Mouse (Mus musculus): ENCODE results near the gene Tcl1b2. TPM values are rescaled to one million over a fixed set of nuclear protein-coding genes. Genes with fewer than 3 reads are reported as not detected.

Tcl1b2 gene
- polyA plus RNA-seq (2011; ENCODE audit: insufficient read depth, insufficient read length, low replicate concordance, missing spikeins), result not detected in 2 replicates

DNA sequence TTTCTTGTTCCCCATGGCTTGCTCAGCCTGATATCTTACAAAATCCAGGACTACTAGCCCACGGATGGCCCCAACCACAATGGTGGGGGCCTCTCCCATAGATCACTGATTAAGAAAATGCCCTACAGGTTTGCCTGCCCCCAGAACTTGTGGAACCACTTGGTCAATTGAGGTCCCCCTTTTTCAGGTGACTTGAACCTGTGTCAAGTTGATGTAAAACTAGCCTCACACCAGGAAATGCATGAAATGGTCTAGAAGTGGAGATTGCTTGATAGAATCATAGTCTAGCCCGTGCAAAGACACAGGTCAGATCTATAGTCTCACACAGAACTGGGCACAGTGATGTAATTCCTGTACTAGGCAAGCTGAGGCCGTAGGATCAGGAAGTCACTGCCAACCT is at the start of gene Tcl1b2:
TSS of gene Tcl1b2 (plus strand) at position 301 of the 400 bp plus-strand sequence.
- Histone ChIP-seq H3K4me3 (replicated peaks; ENCODE audit: control insufficient read depth, low read depth, low read length) (no peak within 1 kb of the TSS), H3K27ac (ENCODE audit: control insufficient read depth, insufficient read depth, low read depth, low read length, poor library complexity) (no peak within 1 kb of the TSS), H3K4me1 (ENCODE audit: control insufficient read depth, insufficient read depth, low read length) (no peaks in the 10 kb centered on the region)
- 48% methylated on average over 3 of the region's 3 CpGs for WGBS
- TF ChIP-seq CTCF (IDR thresholded peaks at IDR 0.05; ENCODE audit: control insufficient read depth, insufficient read depth, low read length) (no peak), POLR2A (IDR thresholded peaks at IDR 0.05; ENCODE audit: borderline replicate concordance, control insufficient read depth, low read depth, low read length) (no peak)

DNA sequence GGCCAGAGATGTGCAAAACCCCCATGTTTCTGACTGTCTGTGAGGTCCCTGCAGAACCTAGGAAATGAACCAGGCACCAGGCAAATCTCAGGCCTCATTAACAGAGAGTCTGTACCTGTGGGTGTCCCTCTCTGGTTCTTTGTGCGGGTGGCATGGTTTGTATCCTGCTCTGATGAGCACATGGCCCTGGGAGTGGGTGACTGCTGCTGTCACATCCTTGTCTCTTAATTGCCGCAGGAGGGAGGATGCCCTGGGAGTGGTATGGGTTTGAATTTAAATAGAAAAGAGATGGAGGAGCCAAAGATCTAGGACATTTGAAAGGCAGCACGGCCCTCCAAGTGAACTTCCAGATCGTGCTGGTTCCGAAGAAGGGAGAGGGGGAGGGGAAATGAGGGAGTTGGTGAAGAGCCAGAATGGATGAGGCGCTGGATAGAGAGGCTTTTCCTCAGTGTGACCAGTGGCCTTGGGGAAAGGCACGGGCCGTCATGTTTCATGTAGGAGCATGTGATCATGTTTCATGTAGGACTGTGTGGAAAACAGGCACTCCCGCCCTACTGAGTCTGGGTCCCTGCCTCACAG is 46.3 kb upstream of the Tcl1b2 start:
- 83% methylated on average over 9 of the region's 9 CpGs for whole genome bisulfite sequencing
- no peak overlapping the region for H3K4me3 ChIP-seq (replicated peaks; ENCODE audit: control insufficient read depth, low read depth, low read length)
- TF ChIP-seq CTCF (IDR thresholded peaks at IDR 0.05; ENCODE audit: control insufficient read depth, insufficient read depth, low read length) (no peak), POLR2A (IDR thresholded peaks at IDR 0.05; ENCODE audit: borderline replicate concordance, control insufficient read depth, low read depth, low read length) (no peak)
- H3K4me1 ChIP-seq (ENCODE audit: control insufficient read depth, insufficient read depth, low read length), result no peaks in the 10 kb centered on the region
- no peak overlapping the region for H3K27ac ChIP-seq (ENCODE audit: control insufficient read depth, insufficient read depth, low read depth, low read length, poor library complexity)

DNA sequence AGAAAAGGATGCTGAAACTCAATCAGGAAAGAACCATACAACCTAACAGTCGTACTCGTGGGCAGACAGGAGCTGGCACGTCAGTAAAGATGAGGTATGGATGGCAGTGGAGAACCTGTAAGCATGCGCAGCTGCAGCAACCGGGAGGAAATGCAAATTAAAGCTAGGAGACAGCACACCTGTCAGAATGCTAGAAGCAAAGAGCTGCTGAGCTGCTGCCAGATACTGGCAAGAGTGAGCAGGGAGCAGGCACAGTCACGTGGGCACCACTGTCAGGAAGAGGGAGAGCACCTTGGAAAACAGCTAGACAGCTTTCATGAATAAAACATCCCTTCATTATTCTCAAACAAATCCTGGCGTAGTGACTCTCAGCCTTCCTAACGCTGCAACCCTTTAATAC is 42.9 kb upstream of the Tcl1b2 start:
- H3K27ac ChIP-seq (ENCODE audit: control insufficient read depth, insufficient read depth, low read depth, low read length, poor library complexity), result no peak overlapping the region
- 69% methylated on average over 8 of the region's 8 CpGs for WGBS
- H3K4me3 ChIP-seq (replicated peaks; ENCODE audit: control insufficient read depth, low read depth, low read length), result no peak overlapping the region
- H3K4me1 ChIP-seq (ENCODE audit: control insufficient read depth, insufficient read depth, low read length), result no peaks in the 10 kb centered on the region
- no peak for TF ChIP-seq POLR2A (IDR thresholded peaks at IDR 0.05; ENCODE audit: borderline replicate concordance, control insufficient read depth, low read depth, low read length)
- TF ChIP-seq CTCF (IDR thresholded peaks at IDR 0.05; ENCODE audit: control insufficient read depth, insufficient read depth, low read length), result no peak

DNA sequence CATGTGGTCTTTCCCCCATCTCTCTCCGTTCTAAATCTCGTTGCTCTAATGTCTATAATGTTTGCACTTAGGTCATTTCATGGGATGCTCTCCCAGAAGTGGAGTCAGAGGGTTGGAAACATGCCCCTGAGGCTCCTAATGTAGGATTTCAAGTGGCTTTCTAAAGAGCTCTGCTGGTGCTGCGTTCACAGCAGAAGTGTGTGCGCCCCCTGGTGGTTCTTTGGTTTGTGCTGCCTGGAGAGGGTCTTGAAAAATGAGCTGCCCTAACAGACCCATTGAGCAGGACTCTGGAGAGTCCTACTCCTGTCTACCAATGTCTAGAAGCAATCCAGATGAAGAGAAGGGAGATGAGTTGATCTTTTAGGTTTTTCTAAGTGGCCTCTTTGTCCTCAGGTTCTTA is 41.8 kb upstream of the Tcl1b2 start:
- Histone ChIP-seq H3K4me1 (ENCODE audit: control insufficient read depth, insufficient read depth, low read length) (no peaks in the 10 kb centered on the region), H3K4me3 (replicated peaks; ENCODE audit: control insufficient read depth, low read depth, low read length) (no peak overlapping the region), H3K27ac (ENCODE audit: control insufficient read depth, insufficient read depth, low read depth, low read length, poor library complexity) (no peak overlapping the region)
- 6% methylated on average over 4 of the region's 4 CpGs for WGBS
- TF ChIP-seq POLR2A (IDR thresholded peaks at IDR 0.05; ENCODE audit: borderline replicate concordance, control insufficient read depth, low read depth, low read length), result no peak
- TF ChIP-seq CTCF (IDR thresholded peaks at IDR 0.05; ENCODE audit: control insufficient read depth, insufficient read depth, low read length), result peak; percentile 72

DNA sequence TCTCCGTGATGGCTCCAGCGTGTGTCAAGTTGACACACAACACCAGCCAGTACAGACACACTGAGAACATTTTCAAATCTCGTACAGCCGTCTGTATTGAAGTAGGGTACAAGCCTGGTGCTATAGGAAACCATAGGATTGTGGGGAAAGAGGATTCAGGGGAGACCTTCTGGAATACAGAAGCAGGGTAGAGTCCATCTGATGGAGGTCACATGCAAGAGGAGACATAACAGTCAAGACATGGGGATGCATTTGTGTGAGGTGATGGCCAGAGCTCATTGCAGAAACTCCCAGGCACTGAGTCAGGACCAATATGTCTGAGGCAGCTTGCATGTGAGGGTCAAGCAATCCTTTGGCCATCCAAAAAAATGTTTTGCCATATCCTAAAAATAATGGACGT is 40.5 kb upstream of the Tcl1b2 start:
- Histone ChIP-seq H3K4me3 (replicated peaks; ENCODE audit: control insufficient read depth, low read depth, low read length) (no peak overlapping the region), H3K27ac (ENCODE audit: control insufficient read depth, insufficient read depth, low read depth, low read length, poor library complexity) (no peak overlapping the region), H3K4me1 (ENCODE audit: control insufficient read depth, insufficient read depth, low read length) (no peaks in the 10 kb centered on the region)
- WGBS, result 73% methylated on average over 5 of the region's 5 CpGs
- no peak for TF ChIP-seq POLR2A (IDR thresholded peaks at IDR 0.05; ENCODE audit: borderline replicate concordance, control insufficient read depth, low read depth, low read length)

DNA sequence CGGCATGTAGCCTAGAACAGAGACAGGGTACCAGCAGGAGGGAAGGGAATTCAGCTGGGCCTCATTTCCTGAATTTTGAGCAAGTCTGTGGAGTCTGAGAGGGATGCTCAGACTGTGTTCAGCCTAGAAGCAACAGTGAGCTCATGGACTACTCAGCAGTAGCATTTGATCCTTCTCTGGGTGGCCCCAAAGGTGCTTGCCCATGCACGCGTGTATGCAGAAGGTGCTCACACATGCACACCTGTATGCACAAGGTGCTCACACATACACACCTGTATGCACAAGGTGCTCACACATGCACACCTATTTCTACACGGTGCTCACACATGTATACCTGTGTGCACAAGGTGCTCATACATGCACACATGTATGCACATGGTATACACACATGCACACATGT is 37.0 kb upstream of the Tcl1b2 start:
- Histone ChIP-seq H3K4me1 (ENCODE audit: control insufficient read depth, insufficient read depth, low read length) (no peaks in the 10 kb centered on the region), H3K27ac (ENCODE audit: control insufficient read depth, insufficient read depth, low read depth, low read length, poor library complexity) (no peak overlapping the region), H3K4me3 (replicated peaks; ENCODE audit: control insufficient read depth, low read depth, low read length) (no peak overlapping the region)
- TF ChIP-seq POLR2A (IDR thresholded peaks at IDR 0.05; ENCODE audit: borderline replicate concordance, control insufficient read depth, low read depth, low read length), result no peak
- no peak for TF ChIP-seq CTCF (IDR thresholded peaks at IDR 0.05; ENCODE audit: control insufficient read depth, insufficient read depth, low read length)
- 83% methylated on average over 4 of the region's 4 CpGs for whole genome bisulfite sequencing

DNA sequence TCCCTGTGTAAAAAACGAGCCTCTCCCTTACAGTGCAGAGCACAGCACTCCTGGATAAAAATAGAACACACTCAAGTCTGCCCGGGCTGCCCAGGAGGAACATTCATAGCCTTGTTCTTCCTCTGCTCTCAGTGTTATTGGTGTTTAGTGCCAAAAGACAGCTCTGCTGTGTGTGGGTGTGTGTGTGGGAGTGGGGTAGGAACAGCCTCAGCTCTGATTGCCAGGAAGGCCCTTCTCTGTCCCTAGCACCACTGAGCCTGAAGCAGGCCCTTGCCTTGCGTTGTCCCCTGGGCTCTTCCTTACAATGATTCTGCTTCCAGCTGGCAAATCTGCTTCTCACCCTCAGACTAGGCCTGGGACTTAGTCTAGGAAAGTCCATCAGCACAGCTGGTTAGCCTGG is 36.4 kb upstream of the Tcl1b2 start:
- TF ChIP-seq CTCF (IDR thresholded peaks at IDR 0.05; ENCODE audit: control insufficient read depth, insufficient read depth, low read length), result no peak
- TF ChIP-seq POLR2A (IDR thresholded peaks at IDR 0.05; ENCODE audit: borderline replicate concordance, control insufficient read depth, low read depth, low read length), result no peak
- WGBS, result 28% methylated on average over 3 of the region's 3 CpGs

DNA sequence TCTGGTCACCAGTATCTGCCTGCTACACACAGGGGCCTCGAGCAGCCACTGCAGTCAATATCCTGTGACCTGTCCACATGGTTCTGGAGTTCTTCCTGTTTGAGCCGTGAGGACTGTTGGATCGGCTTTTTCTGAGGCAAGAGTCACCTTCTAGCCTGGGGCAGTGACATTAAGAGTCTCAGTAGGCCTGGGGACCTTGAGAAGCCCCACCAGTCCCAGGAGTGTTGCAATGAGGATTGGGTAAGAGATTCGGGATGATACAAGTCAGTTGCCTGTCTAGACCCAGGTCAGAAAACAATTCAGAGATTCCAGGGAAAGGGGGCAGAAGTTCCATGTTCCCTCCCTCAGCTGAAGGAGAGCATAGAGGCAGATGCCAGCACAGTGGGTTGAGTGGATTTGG is 36.0 kb upstream of the Tcl1b2 start:
- WGBS, result 15% methylated on average over 4 of the region's 4 CpGs
- Histone ChIP-seq H3K27ac (ENCODE audit: control insufficient read depth, insufficient read depth, low read depth, low read length, poor library complexity) (no peak overlapping the region), H3K4me3 (replicated peaks; ENCODE audit: control insufficient read depth, low read depth, low read length) (no peak overlapping the region), H3K4me1 (ENCODE audit: control insufficient read depth, insufficient read depth, low read length) (no peaks in the 10 kb centered on the region)
- TF ChIP-seq POLR2A (IDR thresholded peaks at IDR 0.05; ENCODE audit: borderline replicate concordance, control insufficient read depth, low read depth, low read length) (no peak), CTCF (IDR thresholded peaks at IDR 0.05; ENCODE audit: control insufficient read depth, insufficient read depth, low read length) (no peak)

More for the DNA sequence above, 36.4 kb upstream of the Tcl1b2 start:
- Histone ChIP-seq H3K4me1 (ENCODE audit: control insufficient read depth, insufficient read depth, low read length) (no peaks in the 10 kb centered on the region), H3K4me3 (replicated peaks; ENCODE audit: control insufficient read depth, low read depth, low read length) (no peak overlapping the region), H3K27ac (ENCODE audit: control insufficient read depth, insufficient read depth, low read depth, low read length, poor library complexity) (no peak overlapping the region)
